17 mouse cellular contexts compared by ENCODE assay signal in genomic region chr2:181765251-181765650, GRCm38 (mm10). TPM values are rescaled to one million over a fixed set of nuclear protein-coding genes. Genes with fewer than 3 reads are reported as not detected.
DNase-seq lines count a peak whose midpoint lies in the region; ATAC-seq and TF ChIP-seq lines count a peak whose summit lies in the region.
"Had no signal": no experiment of that assay in that cellular context is flagged by ENCODE, and none has a peak within 500 bp of the region (broad histone marks: within the 10 kb centered on the region; RNA-seq: fewer than 3 reads in every experiment).

No protein-coding gene starts in this region.

- no peaks in the 10 kb centered on the region for H3K9me3 ChIP-seq in embryonic facial prominence, embryonic 10.5 days
- H3K9me3 ChIP-seq in forebrain, embryonic 14.5 days (replicated peaks; ENCODE audit: control insufficient read depth, low read length) = no peaks in the 10 kb centered on the region
- no peaks in the 10 kb centered on the region for H3K9me3 ChIP-seq in hindbrain, embryonic 16.5 days (ENCODE audit: control insufficient read depth, low read length)
- H3K9me3 ChIP-seq in neural tube, embryonic 12.5 days = no peaks in the 10 kb centered on the region
- H3K9me3 ChIP-seq: limb, embryonic 13.5 days had no signal

- H3K27ac ChIP-seq in embryonic facial prominence, embryonic 10.5 days (replicated peaks) = no peak overlapping the region
- peak overlapping the region; percentile 89 for H3K27ac ChIP-seq in forebrain, embryonic 14.5 days (ENCODE audit: low read depth, low read length)
- H3K27ac ChIP-seq in hindbrain, embryonic 16.5 days (ENCODE audit: low read depth, low read length) = peak overlapping the region; percentile 70
- peak overlapping the region; percentile 34 for H3K27ac ChIP-seq in neural tube, embryonic 12.5 days
- H3K27ac ChIP-seq in thymus, adult 2 months (ENCODE audit: control insufficient read depth, insufficient read depth, low read length) = no peak overlapping the region
- H3K27ac ChIP-seq: gastrocnemius, adult 2 months; limb, embryonic 13.5 days; macrophage; stomach, postnatal 0 days had no signal

- H3K9ac ChIP-seq in forebrain, embryonic 14.5 days (ENCODE audit: low read length) = peak overlapping the region; percentile 52
- H3K9ac ChIP-seq in hindbrain, embryonic 16.5 days (ENCODE audit: low read depth, low read length) = peak overlapping the region; percentile 47; the same call in 1 of the 2 replicates
- peak overlapping the region; percentile 48 for H3K9ac ChIP-seq in neural tube, embryonic 12.5 days
- H3K9ac ChIP-seq: limb, embryonic 13.5 days had no signal

- H3K4me1 ChIP-seq in embryonic facial prominence, embryonic 10.5 days = peaks cover 18% of the 10 kb centered on the region
- peaks cover 46% of the 10 kb centered on the region for H3K4me1 ChIP-seq in forebrain, embryonic 14.5 days (ENCODE audit: control insufficient read depth, insufficient read depth, low read length)
- H3K4me1 ChIP-seq in hindbrain, embryonic 16.5 days (ENCODE audit: control insufficient read depth, insufficient read depth, low read depth, low read length) = peaks cover 44% of the 10 kb centered on the region
- peaks cover 26% of the 10 kb centered on the region for H3K4me1 ChIP-seq in neural tube, embryonic 12.5 days
- no peaks in the 10 kb centered on the region for H3K4me1 ChIP-seq in thymus, adult 2 months (replicated peaks; ENCODE audit: control insufficient read depth, insufficient read depth, low read length)

- 80% methylated on average over 4 of the region's 4 CpGs for WGBS in embryonic facial prominence, embryonic 10.5 days
- 36% methylated on average over 4 of the region's 4 CpGs for WGBS in forebrain, embryonic 14.5 days
- WGBS in hindbrain, embryonic 16.5 days = 37% methylated on average over 4 of the region's 4 CpGs
- WGBS in neural tube, embryonic 12.5 days = 48% methylated on average over 4 of the region's 4 CpGs
- 88% methylated on average over 4 of the region's 4 CpGs for WGBS in thymus, adult 2 months

- peak overlapping the region; percentile 70 for H3K4me2 ChIP-seq in forebrain, embryonic 14.5 days (ENCODE audit: low read length)
- peak overlapping the region; percentile 48 for H3K4me2 ChIP-seq in hindbrain, embryonic 16.5 days (ENCODE audit: low read length)
- peak overlapping the region; percentile 75 for H3K4me2 ChIP-seq in neural tube, embryonic 12.5 days (replicated peaks)
- H3K4me2 ChIP-seq: limb, embryonic 13.5 days had no signal

- peak overlapping the region; percentile 21; the same call in 1 of the 2 replicates for H3K4me3 ChIP-seq in embryonic facial prominence, embryonic 10.5 days
- peak overlapping the region; percentile 44 for H3K4me3 ChIP-seq in forebrain, embryonic 14.5 days (ENCODE audit: low read depth, low read length)
- no peak overlapping the region; the same call in 1 of the 2 replicates for H3K4me3 ChIP-seq in hindbrain, embryonic 16.5 days (ENCODE audit: low read length)
- peak overlapping the region; percentile 34; the same call in 1 of the 2 replicates for H3K4me3 ChIP-seq in neural tube, embryonic 12.5 days
- H3K4me3 ChIP-seq in thymus, adult 2 months (ENCODE audit: control insufficient read depth, insufficient read depth, low read length) = no peak overlapping the region
- H3K4me3 ChIP-seq: gastrocnemius, adult 2 months; limb, embryonic 13.5 days had no signal

- peaks cover 13% of the 10 kb centered on the region; the same call in 1 of the 2 replicates for H3K27me3 ChIP-seq in embryonic facial prominence, embryonic 10.5 days (replicated peaks; ENCODE audit: low read depth, poor library complexity, severe bottlenecking)
- no peaks in the 10 kb centered on the region for H3K27me3 ChIP-seq in forebrain, embryonic 14.5 days (replicated peaks; ENCODE audit: control insufficient read depth, insufficient read depth, low read length)
- no peaks in the 10 kb centered on the region for H3K27me3 ChIP-seq in hindbrain, embryonic 16.5 days (replicated peaks; ENCODE audit: control insufficient read depth, insufficient read depth, low read length)
- H3K27me3 ChIP-seq in neural tube, embryonic 12.5 days (replicated peaks) = no peaks in the 10 kb centered on the region
- H3K27me3 ChIP-seq in thymus, adult 2 months (ENCODE audit: control insufficient read depth, insufficient read depth, low read length) = no peaks in the 10 kb centered on the region

- no peak for TF ChIP-seq POLR2A in thymus, adult 2 months (IDR thresholded peaks at IDR 0.05; ENCODE audit: control insufficient read depth, extremely low read depth, insufficient read depth, low read length, poor library complexity)

- no peak for ATAC-seq in forebrain, embryonic 14.5 days
- no peak for ATAC-seq in hindbrain, embryonic 16.5 days
- ATAC-seq in neural tube, embryonic 12.5 days (ENCODE audit: low FRiP score, low read depth) = no peak
- ATAC-seq: intestine, postnatal 0 days had no signal

- no peaks in the 10 kb centered on the region for H3K36me3 ChIP-seq in embryonic facial prominence, embryonic 10.5 days (replicated peaks)
- no peaks in the 10 kb centered on the region for H3K36me3 ChIP-seq in forebrain, embryonic 14.5 days (ENCODE audit: control insufficient read depth, insufficient read depth, low read length)
- H3K36me3 ChIP-seq in hindbrain, embryonic 16.5 days (ENCODE audit: control insufficient read depth, insufficient read depth, low read length) = no peaks in the 10 kb centered on the region
- no peaks in the 10 kb centered on the region for H3K36me3 ChIP-seq in neural tube, embryonic 12.5 days
- no peaks in the 10 kb centered on the region for H3K36me3 ChIP-seq in thymus, adult 2 months (ENCODE audit: control insufficient read depth, insufficient read depth, low read length)
- H3K36me3 ChIP-seq: limb, embryonic 13.5 days had no signal

- DNase-seq in embryonic facial prominence, embryonic 10.5 days (ENCODE audit: low spot score) = no peak
- DNase-seq in forebrain, embryonic 14.5 days (ENCODE audit: low spot score) = peak; percentile 19
- no peak for DNase-seq in right cerebral cortex, postnatal 36 days (ENCODE audit: low spot score in 2 of 2)
- DNase-seq in thymus, adult 2 months = no peak
- DNase-seq in adrenal gland, postnatal 14 days = no peak
- DNase-seq: cerebellum, adult 9-10 months; gastrocnemius, adult 2 months; lung, adult 18-20 months; spleen, adult 18-20 months had no signal

- TF ChIP-seq CTCF in thymus, adult 2 months (IDR thresholded peaks at IDR 0.05; ENCODE audit: borderline replicate concordance, control insufficient read depth, extremely low read depth, insufficient read depth, low read length, poor library complexity) = no peak

RNA-seq across cellular contexts. Expression of gene Myt1, which starts 2.1 kb away (rescaled TPM):
- polyA plus RNA-seq in embryonic facial prominence, embryonic 10.5 days (2016; fragmentation: Nextera tagmentation; extraction: Ambion mirVana) = 7.4 and 7.5 TPM in 2 replicates
- polyA plus RNA-seq in forebrain, embryonic 14.5 days (2014; fragmentation: Nextera tagmentation; extraction: Ambion mirVana) = 22.3 and 23.5 TPM in 2 replicates
- polyA plus RNA-seq in hindbrain, embryonic 16.5 days (2015; fragmentation: Nextera tagmentation; extraction: Ambion mirVana) = 11.0 and 12.9 TPM in 2 replicates
- 70.4 and 79.3 TPM in 2 replicates for polyA plus RNA-seq in neural tube, embryonic 12.5 days (2016; fragmentation: Nextera tagmentation; extraction: Ambion mirVana)
- 0.03 and 0.04 TPM in 2 replicates for polyA plus RNA-seq in thymus, adult 2 months (2012; rRNA removed)
- total RNA-seq in adrenal gland, postnatal 14 days (2021) = 4.1 and 5.2 TPM in 2 replicates
- total RNA-seq: gastrocnemius, adult 2 months; heart, adult 8-10 months; heart, postnatal 10 days had no signal
- polyA plus RNA-seq: macrophage had no signal

RNA-seq across cellular contexts. Expression of gene Oprl1, which starts 50.4 kb away (rescaled TPM):
- 2.6 and 3.1 TPM in 2 replicates for polyA plus RNA-seq in embryonic facial prominence, embryonic 10.5 days (2016; fragmentation: Nextera tagmentation; extraction: Ambion mirVana)
- 66.8 and 67.5 TPM in 2 replicates for polyA plus RNA-seq in forebrain, embryonic 14.5 days (2014; fragmentation: Nextera tagmentation; extraction: Ambion mirVana)
- polyA plus RNA-seq in hindbrain, embryonic 16.5 days (2015; fragmentation: Nextera tagmentation; extraction: Ambion mirVana) = 93.8 and 96.3 TPM in 2 replicates
- 36.4 and 39.6 TPM in 2 replicates for polyA plus RNA-seq in neural tube, embryonic 12.5 days (2016; fragmentation: Nextera tagmentation; extraction: Ambion mirVana)
- 0.24 and 0.38 TPM in 2 replicates for polyA plus RNA-seq in thymus, adult 2 months (2012; rRNA removed)
- 1.5 and 2.7 TPM in 2 replicates for total RNA-seq in adrenal gland, postnatal 14 days (2021)
- total RNA-seq: gastrocnemius, adult 2 months; heart, postnatal 10 days had no signal
- polyA plus RNA-seq: macrophage had no signal

Comparison
In these comparisons a context has a peak if more than half of its experiments do, and no peak if none do; other contexts are left out.
1. H3K27ac ChIP-seq: peak in forebrain, embryonic 14.5 days (single experiment), hindbrain, embryonic 16.5 days (single experiment) and neural tube, embryonic 12.5 days (single experiment); none in embryonic facial prominence, embryonic 10.5 days (single experiment) and thymus, adult 2 months (single experiment).
2. H3K4me3 ChIP-seq: peak in embryonic facial prominence, embryonic 10.5 days (single experiment), forebrain, embryonic 14.5 days (single experiment) and neural tube, embryonic 12.5 days (single experiment); none in hindbrain, embryonic 16.5 days (single experiment) and thymus, adult 2 months (single experiment).
3. Peak in every context shown above with its lines, with median percentiles within 50 percentile points of each other: H3K4me2 ChIP-seq and H3K9ac ChIP-seq.